24 mouse cellular contexts compared by ENCODE assay signal in genomic region chr14:30743891-30744290, GRCm38 (mm10). TPM values are rescaled to one million over a fixed set of nuclear protein-coding genes. Genes with fewer than 3 reads are reported as not detected.
DNase-seq lines count a peak whose midpoint lies in the region; TF ChIP-seq lines count a peak whose summit lies in the region.
"Had no signal": no experiment of that assay in that cellular context is flagged by ENCODE, and none has a peak within 500 bp of the region (broad histone marks: within the 10 kb centered on the region; RNA-seq: fewer than 3 reads in every experiment).

No protein-coding gene starts in this region.

- H3K9ac ChIP-seq in MEL (ENCODE audit: control insufficient read depth, low read depth, low read length, poor library complexity, severe bottlenecking): no peak overlapping the region
- H3K9ac ChIP-seq: embryonic facial prominence, embryonic 13.5 days; embryonic facial prominence, embryonic 15.5 days; forebrain, embryonic 12.5 days had no signal

- peaks cover 15% of the 10 kb centered on the region for H3K79me2 ChIP-seq in MEL (ENCODE audit: control insufficient read depth, insufficient read depth, low read length, poor library complexity)

- no peaks in the 10 kb centered on the region for H3K9me3 ChIP-seq in MEL (replicated peaks; ENCODE audit: insufficient read depth, low read length)
- H3K9me3 ChIP-seq: embryonic facial prominence, embryonic 13.5 days; embryonic facial prominence, embryonic 15.5 days; forebrain, embryonic 10.5 days; forebrain, embryonic 12.5 days; G1E had no signal

- TF ChIP-seq POLR2A in MEL (IDR thresholded peaks at IDR 0.05; ENCODE audit: control insufficient read depth in 1 of 2, insufficient read depth in 1 of 2, low read depth in 1 of 2, low read length in 2 of 2, poor library complexity in 1 of 2): no peak

- peak; percentile 7 for DNase-seq in lung, postnatal 36 days
- DNase-seq in lung, postnatal 10 days: no peak
- DNase-seq in MEL (ENCODE audit: low read depth, low spot score) (peak; percentile 45), WW6 (ENCODE audit: low read depth, low spot score) (peak; percentile 5)
- DNase-seq in right cerebral cortex, postnatal 36 days (ENCODE audit: low spot score in 2 of 2): no peak
- DNase-seq in heart, postnatal 10 days: no peak
- DNase-seq in cerebellum, adult 9-10 months: no peak
- DNase-seq: adrenal gland, adult 8-10 months; adrenal gland, postnatal 14 days; adrenal gland, postnatal 36 days; B cell, adult 2 months; cerebellum, adult 11-12 months; cerebellum, adult 2 months; cerebellum, adult 9-11 months; cerebellum, postnatal 14 days; cerebellum, postnatal 36 days; embryo, embryonic 11 days had no signal

- peaks cover 5 to 7% of the 10 kb centered on the region in 2 experiments for H3K36me3 ChIP-seq in MEL (ENCODE audit: control insufficient read depth in 1 of 2, insufficient read depth in 2 of 2, low read length in 2 of 2)
- H3K36me3 ChIP-seq: embryonic facial prominence, embryonic 13.5 days had no signal

- no peak overlapping the region for H3K27ac ChIP-seq in MEL (ENCODE audit: control insufficient read depth, low read depth, low read length)
- H3K27ac ChIP-seq: embryonic facial prominence, embryonic 13.5 days; embryonic facial prominence, embryonic 15.5 days; forebrain, embryonic 10.5 days; forebrain, embryonic 12.5 days had no signal

- no peak for TF ChIP-seq CTCF in MEL (IDR thresholded peaks at IDR 0.05 in 2 of 3, conservative IDR thresholded peaks at IDR 0.05 in 1 of 3; ENCODE audit: control insufficient read depth in 1 of 3, insufficient read depth in 1 of 3, low read depth in 2 of 3, low read length in 3 of 3, poor library complexity in 1 of 3, severe bottlenecking in 1 of 3)

- peaks cover 0 to 2% of the 10 kb centered on the region in 2 experiments; a peak in 2 of 4 replicates for H3K4me1 ChIP-seq in MEL (ENCODE audit: control insufficient read depth in 1 of 2, insufficient read depth in 2 of 2, low read length in 2 of 2)
- H3K4me1 ChIP-seq: embryonic facial prominence, embryonic 13.5 days; embryonic facial prominence, embryonic 15.5 days; forebrain, embryonic 10.5 days; forebrain, embryonic 12.5 days had no signal

- intact Hi-C loops in heart, postnatal 10 days (cut with DNase I): no loop called here

- TF ChIP-seq EP300 in MEL (IDR thresholded peaks at IDR 0.05; ENCODE audit: low read depth in 1 of 2, low read length in 2 of 2): no peak

- no peak for TF ChIP-seq RAD21 in MEL (IDR thresholded peaks at IDR 0.05; ENCODE audit: low read depth, low read length)

- no peaks in the 10 kb centered on the region for H3K27me3 ChIP-seq in MEL (ENCODE audit: control insufficient read depth in 1 of 2, insufficient read depth in 2 of 2, low read length in 2 of 2)
- H3K27me3 ChIP-seq: CH12.LX; embryonic facial prominence, embryonic 13.5 days; embryonic facial prominence, embryonic 15.5 days; forebrain, embryonic 12.5 days had no signal

- H3K4me3 ChIP-seq in MEL (ENCODE audit: control insufficient read depth in 1 of 2, insufficient read depth in 1 of 2, low read depth in 2 of 2, low read length in 2 of 2): no peak overlapping the region
- H3K4me3 ChIP-seq: embryonic facial prominence, embryonic 13.5 days; embryonic facial prominence, embryonic 15.5 days; erythroblast, embryonic 14.5 days; forebrain, embryonic 10.5 days; forebrain, embryonic 12.5 days had no signal

TF ChIP-seq in MEL, 35 proteins besides CTCF, POLR2A, EP300 and RAD21:
- no peak for TF ChIP-seq ZNF384 (IDR thresholded peaks at IDR 0.05; ENCODE audit: low read depth, low read length)
- TF ChIP-seq TCF12 (IDR thresholded peaks at IDR 0.05; ENCODE audit: low read depth, low read length): no peak
- no peak for TF ChIP-seq JUND (IDR thresholded peaks at IDR 0.05; ENCODE audit: low read depth, low read length)
- no peak for TF ChIP-seq ZC3H11A (IDR thresholded peaks at IDR 0.05; ENCODE audit: low read depth, low read length)
- no peak for TF ChIP-seq SMC3 (IDR thresholded peaks at IDR 0.05; ENCODE audit: low read depth, low read length)
- no peak for TF ChIP-seq TAL1 (IDR thresholded peaks at IDR 0.05; ENCODE audit: low read length)
- TF ChIP-seq POLR2AphosphoS5 (IDR thresholded peaks at IDR 0.05; ENCODE audit: borderline replicate concordance, low read depth, low read length): no peak
- no peak for TF ChIP-seq MYB (IDR thresholded peaks at IDR 0.05; ENCODE audit: low read depth, low read length)
- no peak for TF ChIP-seq RCOR1 (IDR thresholded peaks at IDR 0.05; ENCODE audit: low read depth, low read length)
- no peak for TF ChIP-seq MAZ (IDR thresholded peaks at IDR 0.05; ENCODE audit: low read depth, low read length)
- TF ChIP-seq MAFK (IDR thresholded peaks at IDR 0.05; ENCODE audit: borderline replicate concordance, low read depth, low read length): no peak
- TF ChIP-seq USF1 (IDR thresholded peaks at IDR 0.05; ENCODE audit: low read depth, low read length): no peak
- no peak for TF ChIP-seq ZKSCAN1 (IDR thresholded peaks at IDR 0.05; ENCODE audit: low read depth, low read length)
- no peak for TF ChIP-seq ELF1 (IDR thresholded peaks at IDR 0.05; ENCODE audit: low read depth, low read length)
- no peak for TF ChIP-seq HCFC1 (IDR thresholded peaks at IDR 0.05; ENCODE audit: low read depth, low read length)
- TF ChIP-seq MXI1 (IDR thresholded peaks at IDR 0.05; ENCODE audit: low read depth, low read length): no peak
- no peak for TF ChIP-seq GABPA (IDR thresholded peaks at IDR 0.05; ENCODE audit: low read depth, low read length)
- TF ChIP-seq ZMIZ1 (IDR thresholded peaks at IDR 0.05; ENCODE audit: low read depth, low read length): no peak
- TF ChIP-seq NRF1 (IDR thresholded peaks at IDR 0.05; ENCODE audit: insufficient read depth, low read depth, low read length, poor library complexity, severe bottlenecking): no peak
- no peak for TF ChIP-seq UBTF (IDR thresholded peaks at IDR 0.05; ENCODE audit: borderline replicate concordance, insufficient read depth, low read depth, low read length)

RNA-seq across cellular contexts. Expression of gene Sfmbt1, which starts 29.2 kb away (rescaled TPM):
- total RNA-seq in MEL (2012; rRNA removed): 9.4 and 12.4 TPM in 2 replicates
- 10 to 100 TPM; 13.7 to 33.0 TPM for polyA plus RNA-seq in MEL (2012; ENCODE audit: insufficient read depth in 1 of 2, insufficient read length in 2 of 2, low read depth in 1 of 2, low replicate concordance in 2 of 2, missing spikeins in 1 of 2)
- total RNA-seq in heart, postnatal 10 days (2021): 10 to 100 TPM; 14.8 to 16.8 TPM

Comparison
In these comparisons a context has a peak if more than half of its experiments do, and no peak if none do; other contexts are left out.
1. DNase-seq: peak in lung, postnatal 36 days (single experiment), MEL (single experiment) and WW6 (single experiment); none in lung, postnatal 10 days (single experiment), right cerebral cortex, postnatal 36 days (0 of 2), heart, postnatal 10 days (0 of 2) and cerebellum, adult 9-10 months (single experiment).